Mouse (Mus musculus) lung, postnatal 4 days (tissue): ENCODE data around the gene Uaca.

Source experiments
- DNase-seq, 2 experiments: peaks; one replicate each; pipeline ENCODE4 v3.0.0; 2021

Uaca gene

DNA sequence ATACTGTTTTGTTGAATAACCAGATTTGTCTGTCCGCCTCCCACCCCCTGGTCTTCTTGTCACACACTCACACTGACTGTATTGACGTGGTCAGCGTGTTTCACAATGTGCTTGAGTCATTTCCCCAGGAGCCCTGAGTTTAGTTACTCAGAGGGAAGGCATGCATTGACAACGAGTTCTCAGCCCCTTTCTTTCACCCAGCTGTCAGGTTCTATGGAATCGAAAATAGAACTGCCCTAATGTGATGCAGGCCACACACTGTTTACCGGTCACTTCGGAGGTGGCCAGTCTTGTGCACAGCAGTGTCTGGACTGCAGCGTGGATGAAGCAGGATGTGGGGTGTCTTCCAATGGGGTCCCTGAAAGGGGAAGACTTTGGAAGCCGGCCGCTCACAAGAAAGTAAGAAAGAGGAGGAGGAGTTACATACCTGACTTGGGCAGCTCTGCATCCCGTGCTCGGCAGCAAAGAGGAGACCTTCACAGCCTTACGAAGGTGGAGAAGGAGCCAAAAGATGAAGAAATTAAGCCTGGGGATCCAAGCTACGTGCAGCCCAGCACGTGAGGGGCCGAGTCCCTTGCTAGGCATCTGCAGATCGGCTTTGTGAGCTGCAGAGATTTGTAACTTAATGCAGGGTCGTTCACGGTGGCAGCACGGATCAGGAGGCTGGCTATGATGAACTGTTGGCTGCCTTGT, 43.3 kb downstream of the Uaca start:
- DNase-seq, result peak; percentile 36 to 44

DNA sequence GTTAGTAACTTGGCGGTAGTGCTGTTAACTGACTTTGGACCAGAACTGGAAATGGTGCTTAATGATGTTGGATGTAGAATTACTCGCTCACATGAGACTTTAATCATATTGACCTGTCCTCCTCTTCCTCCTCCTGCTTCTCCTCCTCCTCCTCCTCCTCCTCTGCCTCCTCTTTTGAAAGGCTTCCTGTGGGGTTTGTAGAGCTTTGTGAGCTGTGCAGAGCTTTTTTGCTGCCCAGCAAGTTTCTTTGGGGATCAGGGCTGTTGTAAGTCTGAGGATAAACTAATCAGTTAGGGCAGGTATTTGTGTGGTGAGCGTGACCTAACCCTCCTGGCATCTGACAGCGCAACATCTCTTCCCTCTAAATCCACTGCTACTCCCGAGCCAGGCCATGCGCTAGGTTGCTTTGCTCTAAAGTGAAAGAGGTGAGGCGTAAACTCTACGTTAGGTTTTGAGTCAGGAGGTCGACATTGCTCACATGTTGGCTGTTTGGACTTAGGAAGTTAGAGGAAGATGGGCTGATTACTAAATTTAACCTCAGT, 44.1 kb downstream of the Uaca start:
- no peak for DNase-seq

DNA sequence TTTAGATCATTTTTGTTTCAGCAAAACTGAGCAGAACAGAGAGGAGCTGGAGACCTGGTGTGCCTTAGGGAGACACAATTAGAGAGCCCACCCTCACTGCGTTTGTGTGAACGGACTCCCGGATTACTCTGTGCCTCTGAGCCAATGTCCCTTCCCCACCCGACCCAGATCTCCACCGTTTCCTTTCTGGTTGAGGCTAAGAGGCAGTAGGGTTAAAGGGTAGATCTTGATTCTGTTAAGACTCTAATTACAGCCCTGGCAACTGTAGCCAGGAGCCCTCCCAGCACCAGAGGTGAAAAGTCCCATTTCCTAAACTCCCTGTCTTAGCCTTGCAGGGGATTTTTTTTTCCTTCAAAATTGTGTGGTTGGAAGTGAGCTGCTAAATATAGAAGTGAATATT, 47.1 kb downstream of the Uaca start:
- DNase-seq, result no peak

DNA sequence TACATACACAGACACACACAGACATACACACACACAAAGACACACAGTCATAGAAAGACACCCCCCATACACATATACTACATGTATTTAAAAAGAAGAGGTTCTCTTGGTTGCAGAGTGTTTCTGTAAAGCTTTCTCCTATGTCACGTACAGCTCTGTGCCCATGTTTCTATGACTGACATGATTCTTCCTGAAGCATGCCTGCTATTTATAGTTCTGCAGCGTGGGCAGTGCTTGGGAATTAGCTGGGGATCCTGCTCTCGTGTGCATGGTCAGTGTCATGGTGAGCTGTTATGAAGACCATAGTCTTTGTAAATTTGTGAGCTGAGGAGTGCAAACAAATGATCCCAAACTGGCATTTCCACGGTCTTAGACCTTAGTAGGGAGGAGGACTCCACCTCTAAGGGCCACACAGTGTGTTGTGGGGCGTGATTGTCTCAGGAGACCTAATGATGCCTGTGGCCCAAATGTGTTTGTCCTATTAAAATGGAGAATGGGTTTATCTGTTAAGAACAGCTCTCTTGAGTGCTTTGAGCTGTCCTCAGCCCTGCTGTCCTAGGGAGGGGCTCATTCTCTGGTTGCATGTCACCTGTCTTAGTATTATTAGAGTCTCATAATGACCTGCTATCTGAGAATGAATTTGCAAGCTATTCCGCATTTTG, 49.2 kb downstream of the Uaca start:
- DNase-seq, result no peak

DNA sequence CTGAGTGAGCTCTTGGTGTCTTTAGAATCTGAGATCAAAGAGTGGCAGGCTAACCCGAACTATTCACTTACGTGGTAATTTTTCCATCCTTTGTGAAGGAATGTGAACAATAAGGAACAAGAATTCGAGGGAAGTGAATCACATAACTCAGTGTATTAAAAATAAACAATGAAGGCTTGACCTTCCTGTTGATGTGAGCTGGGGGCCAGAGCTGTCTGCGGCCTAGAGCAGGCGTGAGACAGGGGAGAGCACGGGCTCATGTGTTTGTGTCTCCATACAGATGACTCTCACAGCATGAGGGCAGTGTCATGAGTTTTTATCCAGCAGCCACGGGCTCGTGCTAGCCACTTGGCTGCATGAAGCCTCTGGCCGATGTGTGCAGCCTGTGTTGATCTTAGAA, 54.4 kb downstream of the Uaca start:
- DNase-seq, result peak; percentile 52 to 78

DNA sequence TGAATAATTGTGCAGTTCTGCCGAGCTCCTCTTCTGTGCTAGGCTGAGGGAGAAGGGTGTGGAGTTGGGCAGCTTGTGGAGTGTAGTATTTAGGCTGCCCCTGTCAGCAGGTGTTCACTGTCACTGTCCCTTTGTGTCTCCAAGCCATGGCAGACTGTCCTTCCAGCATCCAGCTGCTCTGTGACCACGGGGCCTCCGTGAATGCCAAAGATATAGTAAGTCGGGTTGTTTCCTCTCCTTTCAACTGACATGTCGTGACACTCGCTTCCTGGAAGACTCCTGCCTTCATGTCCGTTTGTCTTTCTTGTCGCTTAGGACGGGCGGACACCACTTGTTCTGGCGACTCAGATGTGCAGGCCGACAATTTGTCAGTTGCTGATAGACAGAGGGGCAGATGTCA, 55.6 kb downstream of the Uaca start:
- no peak for DNase-seq

DNA sequence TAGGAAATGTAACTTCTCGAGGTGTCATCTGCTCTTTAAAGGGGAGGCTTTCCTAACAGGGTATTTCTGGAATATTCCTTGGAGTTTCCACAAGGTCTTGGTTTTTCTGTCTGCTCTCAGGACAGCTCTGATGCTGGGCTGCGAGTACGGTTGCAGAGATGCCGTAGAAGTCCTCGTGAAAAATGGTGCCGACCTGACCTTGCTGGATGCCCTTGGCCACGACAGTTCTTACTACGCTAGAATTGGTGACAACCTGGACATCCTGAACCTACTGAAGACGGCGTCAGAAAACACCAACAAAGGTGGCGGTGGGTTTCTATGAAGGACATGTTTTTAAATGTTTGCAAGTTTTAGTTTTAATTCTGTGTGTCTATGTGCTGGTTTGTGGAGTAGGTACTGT, 59.9 kb downstream of the Uaca start:
- no peak for DNase-seq

DNA sequence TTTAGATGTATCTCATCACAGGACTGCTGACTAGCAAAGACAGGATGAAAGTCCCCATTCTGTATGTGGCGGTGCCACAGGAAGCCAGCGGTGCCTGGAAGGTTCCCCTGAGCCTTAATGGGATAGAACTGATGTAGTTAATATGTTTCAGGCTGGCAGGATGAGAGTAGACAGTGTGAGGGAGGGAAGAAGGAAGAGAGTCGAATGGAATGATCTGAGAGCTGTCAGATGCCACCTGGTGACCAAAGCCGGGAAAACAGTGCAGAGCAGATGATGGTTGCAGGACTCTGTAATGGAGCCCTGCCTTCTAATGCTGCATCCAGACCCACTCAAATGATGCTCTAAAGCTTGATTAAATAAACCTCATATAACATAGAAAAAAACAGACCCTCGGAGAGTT, 63.5 kb downstream of the Uaca start:
- DNase-seq, result peak; percentile 53 to 72

DNA sequence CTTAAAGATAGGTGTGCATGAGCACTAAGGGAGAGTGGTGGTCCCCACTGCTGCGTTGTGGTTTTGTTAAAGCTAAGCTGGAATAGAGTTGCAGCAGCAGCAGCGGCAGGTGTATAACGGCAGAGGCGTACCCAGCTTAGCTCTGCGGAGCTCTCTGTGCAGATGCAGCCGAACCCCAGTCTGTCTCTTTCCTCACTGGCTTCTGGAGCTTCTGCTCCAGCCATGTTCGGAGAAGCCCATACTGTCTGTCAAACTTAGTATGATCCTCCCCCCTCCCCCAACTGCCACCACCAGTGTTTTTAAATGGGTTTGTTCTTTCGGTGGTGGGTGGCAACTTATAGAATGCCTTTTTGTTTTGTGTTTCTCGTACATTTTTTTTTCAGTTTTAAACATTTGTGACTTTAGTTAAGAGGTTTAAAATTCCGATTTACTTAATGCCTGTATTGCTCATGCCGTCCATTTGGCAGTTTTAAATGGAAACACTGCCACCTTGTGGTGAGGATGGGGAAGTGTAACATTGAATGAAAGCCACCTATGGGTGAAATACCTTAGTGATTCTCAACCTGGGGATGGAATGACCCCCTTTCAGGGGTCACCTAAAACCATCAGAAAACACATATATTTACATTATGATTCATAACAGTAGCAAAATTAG, 64.1 kb downstream of the Uaca start:
- peak in 1 of 2 experiments; percentile 60 for DNase-seq

DNA sequence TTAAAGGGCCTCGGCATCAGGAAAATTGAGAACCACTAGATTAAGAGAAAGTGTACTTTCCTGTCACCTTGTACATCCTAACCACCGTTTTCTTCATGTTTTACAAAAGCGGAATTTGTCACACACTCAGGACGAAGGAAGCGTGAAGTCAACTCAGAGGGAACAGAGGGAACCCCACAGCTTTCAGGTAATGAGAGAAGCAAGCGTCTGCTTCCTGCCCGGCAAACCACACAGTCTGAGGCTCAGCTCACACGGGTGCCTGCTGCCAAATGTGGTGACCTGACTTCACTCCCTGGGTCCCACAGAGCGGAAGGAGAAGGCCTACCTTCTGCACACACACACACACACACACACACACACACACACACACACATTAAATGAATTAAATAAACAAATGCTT, 64.7 kb downstream of the Uaca start:
- no peak for DNase-seq

DNA sequence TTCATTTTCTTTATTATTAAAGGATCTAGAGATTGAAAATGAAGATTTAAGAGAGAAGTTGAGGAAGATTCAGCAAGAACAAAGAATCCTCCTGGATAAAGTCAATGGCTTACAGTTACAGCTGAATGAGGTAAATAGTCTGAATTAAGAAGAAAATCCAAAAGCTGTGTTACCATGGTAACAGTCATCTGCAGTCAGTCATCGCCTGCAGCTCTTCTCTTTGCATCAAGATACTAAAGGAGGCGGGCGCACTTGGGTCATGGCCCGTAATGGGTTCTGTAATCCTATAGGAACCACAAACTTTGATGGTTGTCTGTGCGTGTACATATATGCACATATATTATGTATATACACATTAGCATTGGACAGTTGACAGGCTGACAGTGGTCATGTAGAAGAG, 66.7 kb downstream of the Uaca start:
- no peak for DNase-seq

DNA sequence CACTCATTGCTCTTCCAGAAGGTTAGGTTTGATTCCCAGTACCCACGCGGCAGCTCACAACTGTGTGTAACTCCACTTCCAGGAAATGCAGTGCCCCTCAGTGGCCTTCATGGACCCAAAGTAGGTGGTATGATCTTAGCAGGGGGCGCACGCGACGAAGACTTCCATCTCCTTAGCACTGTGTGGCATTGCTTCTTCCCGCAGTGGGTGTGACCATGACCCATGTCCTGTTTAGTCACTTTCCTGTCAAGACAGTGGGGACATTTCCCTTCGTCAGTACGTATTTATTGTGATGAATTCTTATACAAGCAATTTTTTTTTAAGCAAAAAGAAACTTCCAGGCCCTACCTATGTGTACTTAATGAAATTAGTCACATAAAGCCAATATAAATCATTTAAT, 70.3 kb downstream of the Uaca start:
- peak; percentile 47 to 73 for DNase-seq

DNA sequence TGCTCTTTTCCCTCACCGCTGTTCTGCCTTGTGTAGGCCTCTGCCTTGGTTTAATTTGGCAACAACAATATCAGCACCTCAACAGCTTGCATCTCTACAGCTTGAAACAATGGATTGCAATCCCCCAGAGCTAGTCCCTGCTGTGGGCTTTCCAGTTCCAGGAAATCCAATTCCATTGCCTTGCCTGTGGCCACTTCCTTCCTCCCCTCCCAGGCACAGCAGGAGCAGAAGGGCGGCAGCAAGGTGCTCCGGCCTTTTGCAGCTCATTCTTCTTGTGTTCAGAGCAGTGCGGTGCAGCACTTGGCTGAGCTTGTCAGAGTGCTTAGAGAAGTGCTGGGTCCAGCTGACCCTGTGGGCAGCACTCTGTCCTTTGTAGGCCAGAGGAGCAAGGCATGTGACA, 71.5 kb downstream of the Uaca start:
- DNase-seq, result peak; percentile 45 to 74

DNA sequence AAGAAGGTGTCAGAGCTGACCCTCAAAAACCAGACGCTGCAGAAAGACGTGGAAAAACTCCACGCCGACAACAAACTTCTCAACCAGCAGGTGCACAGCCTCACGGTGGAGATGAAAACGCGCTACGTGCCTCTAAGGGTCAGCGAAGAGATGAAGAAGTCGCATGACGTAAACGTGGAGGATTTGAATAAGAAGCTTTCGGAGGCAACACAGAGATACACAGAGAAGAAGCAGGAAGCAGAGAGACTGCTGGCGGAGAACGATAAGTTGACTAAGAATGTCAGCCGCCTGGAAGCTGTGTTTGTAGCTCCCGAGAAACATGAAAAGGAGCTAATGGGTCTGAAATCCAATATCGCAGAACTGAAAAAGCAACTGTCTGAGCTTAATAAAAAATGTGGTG, 76.1 kb downstream of the Uaca start:
- DNase-seq, result no peak

DNA sequence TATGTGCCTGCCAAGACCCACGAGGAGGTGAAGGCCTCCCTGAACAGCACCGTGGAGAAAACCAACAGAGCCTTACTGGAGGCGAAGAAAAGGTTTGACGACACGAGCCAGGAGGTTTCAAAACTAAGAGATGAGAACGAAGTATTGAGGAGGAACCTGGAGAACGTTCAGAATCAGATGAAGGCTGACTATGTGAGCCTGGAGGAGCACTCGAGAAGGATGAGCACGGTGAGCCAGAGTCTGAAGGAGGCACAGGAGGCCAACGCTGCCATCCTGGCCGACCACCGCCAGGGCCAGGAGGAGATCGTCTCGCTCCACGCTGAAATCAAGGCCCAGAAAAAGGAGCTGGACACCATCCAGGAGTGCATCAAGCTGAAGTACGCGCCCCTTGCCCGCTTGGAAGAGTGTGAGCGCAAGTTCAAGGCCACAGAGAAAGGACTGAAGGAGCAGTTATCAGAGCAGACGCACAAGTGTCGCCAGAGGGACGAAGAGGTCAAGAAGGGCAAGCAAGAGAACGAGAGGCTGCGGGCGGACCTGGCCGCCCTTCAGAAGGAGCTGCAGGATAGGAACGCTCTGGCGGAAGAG, 76.7 kb downstream of the Uaca start:
- peak in 1 of 2 experiments; percentile 26 for DNase-seq

DNA sequence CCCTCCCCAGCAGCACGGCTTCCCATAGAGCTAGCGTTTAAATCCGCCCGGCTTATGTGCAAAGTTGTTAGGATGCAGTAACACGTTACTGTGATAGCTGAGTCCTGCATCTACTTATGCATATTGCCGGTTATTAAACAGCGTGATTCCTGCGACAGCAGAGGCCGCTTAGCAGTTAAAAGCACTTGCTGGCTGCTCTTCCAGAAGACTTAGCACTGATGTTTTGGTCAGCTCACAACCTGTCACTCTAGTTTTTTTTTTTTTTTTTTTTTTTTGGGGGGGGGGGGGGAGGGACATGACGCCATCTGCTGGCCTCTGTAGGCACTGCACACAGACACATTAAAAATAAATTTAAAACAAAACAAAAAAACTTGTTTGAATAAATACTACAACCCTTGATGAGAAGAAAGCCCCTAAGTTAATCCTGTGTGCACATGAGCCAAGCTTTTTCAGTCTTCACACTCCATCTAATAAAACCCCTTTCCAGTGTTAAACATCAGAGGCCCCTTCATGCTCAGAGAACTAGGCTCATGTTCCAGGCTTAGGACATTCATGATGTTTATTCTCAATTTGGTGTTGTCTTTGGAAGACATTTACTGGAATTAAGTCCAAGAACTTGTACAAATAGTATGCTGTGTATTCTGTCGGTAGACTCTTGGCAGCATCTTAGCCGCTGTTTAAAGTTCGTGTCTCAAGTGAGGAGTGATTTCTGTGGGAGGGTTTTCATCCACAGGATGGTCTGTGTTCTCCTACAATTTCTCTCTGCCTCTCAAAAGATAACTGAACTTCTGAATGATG, 79.1 kb downstream of the Uaca start:
- DNase-seq, result peak in 1 of 2 experiments; percentile 5

DNA sequence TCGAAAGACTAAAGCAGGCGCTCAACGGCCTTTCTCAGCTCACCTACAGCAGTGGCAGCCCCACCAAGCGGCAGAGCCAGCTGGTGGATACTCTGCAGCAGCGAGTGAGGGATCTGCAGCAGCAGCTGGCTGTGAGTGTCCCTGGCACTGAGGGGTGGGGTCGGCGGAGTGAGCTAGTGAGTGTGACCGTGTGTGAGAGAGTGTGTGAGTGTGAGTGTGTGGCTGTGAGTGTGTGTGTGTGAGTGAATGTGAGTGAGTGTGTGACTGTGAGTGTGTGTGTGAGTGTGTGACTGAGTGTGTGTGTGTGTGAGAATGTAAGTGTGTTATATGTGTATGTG, 79.7 kb downstream of the Uaca start:
- peak in 1 of 2 experiments; percentile 60 for DNase-seq

DNA sequence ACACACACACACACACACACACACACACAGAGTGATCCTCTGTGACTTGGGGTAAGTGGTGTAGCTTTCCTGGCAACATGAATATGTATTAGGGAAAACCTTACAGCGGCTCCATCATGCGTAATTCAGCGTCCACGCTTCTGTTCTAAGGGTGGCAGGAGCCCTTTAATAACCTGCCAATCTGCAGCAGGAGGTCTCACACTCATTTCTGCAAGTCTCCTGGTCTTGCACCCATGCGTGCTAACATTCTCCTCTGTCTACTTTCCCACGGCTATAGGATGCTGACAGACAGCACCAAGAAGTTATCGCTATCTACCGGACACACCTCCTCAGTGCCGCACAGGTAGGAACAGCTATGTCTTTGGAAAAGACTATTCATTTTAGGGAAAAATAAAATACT, 81.7 kb downstream of the Uaca start:
- DNase-seq, result peak in 1 of 2 experiments; percentile 2

DNA sequence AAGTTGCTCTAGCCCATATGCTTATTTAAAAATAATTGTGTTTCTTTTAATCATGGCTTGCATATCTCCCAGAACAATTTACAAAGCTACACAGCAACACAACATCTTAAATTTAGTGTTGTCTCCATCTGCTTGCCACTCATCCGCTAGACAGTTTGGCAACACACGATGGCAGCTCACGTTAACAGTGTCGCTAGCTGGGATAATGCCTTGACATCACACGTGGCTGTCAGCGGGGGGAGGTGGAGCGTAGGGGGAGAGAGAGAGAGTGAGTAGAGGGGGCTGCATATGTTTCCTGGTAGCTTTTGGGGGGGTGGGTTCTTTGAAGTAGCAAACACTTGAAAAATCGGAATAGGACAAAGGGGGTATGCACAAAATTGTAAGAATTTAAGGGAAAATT, 82.2 kb downstream of the Uaca start:
- DNase-seq, result no peak

DNA sequence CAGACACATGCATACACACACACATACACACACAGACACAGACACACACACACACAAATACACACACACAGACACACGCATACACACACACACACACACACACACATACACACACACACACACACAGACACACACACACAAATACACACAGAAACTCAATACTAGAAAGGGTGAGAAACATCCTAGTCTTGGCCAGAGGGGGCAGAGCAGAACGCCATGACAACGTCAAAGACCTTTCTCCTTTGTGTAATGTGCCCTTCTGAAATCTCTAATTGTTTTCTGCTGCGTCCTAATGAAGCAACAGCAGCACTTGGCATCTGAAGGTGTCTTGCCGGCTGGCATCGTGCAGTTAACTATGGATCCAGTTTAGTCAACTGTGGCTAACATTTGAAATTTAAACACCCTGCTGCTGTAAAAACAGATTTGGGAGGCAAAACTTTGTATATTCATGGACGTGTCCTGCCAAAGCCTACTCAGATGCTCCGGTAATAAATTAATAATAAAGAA, 83.8 kb downstream of the Uaca start:
- DNase-seq, result no peak

DNA sequence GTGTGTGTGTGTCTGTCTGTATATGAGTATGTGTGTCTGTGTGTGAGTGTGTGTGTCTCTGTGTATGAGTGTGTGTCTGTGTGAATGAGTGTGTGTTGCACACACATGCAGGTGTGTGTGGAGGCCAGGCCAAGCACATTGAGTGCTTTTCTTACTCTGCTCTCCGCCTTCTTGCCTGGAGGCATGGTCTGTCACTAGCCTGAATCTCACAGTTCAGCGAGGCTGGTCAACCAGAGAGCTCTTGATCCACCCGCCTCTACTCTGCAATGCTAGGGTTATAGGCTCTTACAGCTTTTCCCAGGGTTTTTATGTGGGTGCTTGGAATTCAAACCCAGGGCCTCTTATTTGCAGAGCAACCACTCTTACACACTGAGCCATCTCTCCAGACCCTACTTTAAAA, 84.3 kb downstream of the Uaca start:
- DNase-seq, result no peak

DNA sequence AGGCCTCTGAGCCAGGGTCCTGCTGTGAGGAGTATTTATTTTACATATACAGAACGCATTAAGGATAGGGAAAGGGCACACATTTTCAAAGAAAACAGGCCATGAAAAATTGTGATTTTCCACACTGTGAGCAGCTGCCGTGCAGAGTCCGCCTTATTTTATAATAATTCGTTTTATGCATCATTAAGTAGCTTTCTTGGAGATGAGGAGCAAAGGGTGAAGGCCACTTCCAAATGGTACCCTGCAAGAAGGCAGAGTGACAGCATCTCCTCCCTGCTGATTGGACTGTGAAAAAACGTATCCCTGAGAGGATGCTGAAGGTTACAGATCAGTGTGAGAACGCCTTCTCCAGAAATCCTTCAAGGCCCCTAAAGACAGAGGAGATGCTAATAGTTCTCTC, 90.8 kb downstream of the Uaca start:
- DNase-seq, result no peak
